Mouse (Mus musculus) gastrocnemius, postnatal 14 days (tissue): ENCODE measurements around the gene Pou3f1. TPM values are rescaled to one million over a fixed set of nuclear protein-coding genes. Genes with fewer than 3 reads are reported as not detected.
A peak's percentile ranks its signal among the peaks of the same experiment; 100 is the strongest.

Experiments
- DNase-seq: peaks from one replicate; pipeline ENCODE4 v3.0.0; 2021; ENCODE audit warnings: mixed read lengths
- intact Hi-C: fragments of 180-260 bp; cut with DNase I; formaldehyde crosslinking; loops from one replicate; pipeline ENCODE4 v1.15.1; 2025; ENCODE audit warnings: low total_unique reads
- total RNA-seq, 2 experiments: library from RNA; stranded (reverse); gene quantifications; 2 replicates each; pipeline ENCODE4 v1.2.3; 2021

Gene Pou3f1
- total RNA-seq, 2 experiments from 2014 or later: 1.3 to 2.2 TPM

DNA sequence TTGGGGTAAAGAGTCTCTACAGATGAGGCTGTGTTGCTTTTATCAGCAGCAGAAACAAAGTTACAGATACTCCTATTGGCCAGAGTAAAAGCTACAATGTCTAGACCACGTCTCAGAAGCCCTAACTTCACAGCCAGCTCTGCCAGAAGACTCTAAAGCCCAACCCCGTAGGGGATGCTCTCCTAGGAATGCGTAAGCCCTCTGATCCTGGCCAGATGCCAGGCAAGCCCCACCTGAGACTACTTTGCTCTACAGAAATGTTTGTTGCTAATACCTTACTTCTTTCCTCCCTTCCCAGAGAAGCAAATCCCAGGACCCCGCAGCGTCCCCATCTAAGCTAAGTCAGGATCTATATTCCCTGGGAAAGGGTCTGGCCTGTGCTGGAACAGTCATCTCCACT is 8.7 kb upstream of the Pou3f1 start:
- no peak for DNase-seq
- intact Hi-C loops: no loop called here

DNA sequence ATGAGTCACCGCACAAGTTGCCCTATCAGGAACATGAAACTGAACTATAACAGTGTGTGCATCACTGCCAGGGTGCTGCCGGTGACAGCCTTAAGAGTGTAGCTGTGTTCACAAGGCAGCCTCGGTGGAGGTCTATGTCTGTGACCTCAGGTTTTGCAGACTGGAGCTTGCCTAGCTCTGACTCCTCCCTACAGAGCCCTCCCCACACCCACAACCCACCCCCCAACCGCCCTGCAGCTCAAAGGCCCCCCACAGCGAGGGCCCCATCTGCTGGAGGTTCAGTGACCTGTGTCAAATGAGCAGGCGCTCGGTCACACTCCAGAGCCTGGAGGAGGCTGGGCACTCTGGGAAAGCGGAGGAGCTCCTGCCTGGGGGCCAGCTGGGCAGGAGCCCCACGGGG is 3.7 kb upstream of the Pou3f1 start:
- no peak for DNase-seq
- intact Hi-C loops: no loop called here

DNA sequence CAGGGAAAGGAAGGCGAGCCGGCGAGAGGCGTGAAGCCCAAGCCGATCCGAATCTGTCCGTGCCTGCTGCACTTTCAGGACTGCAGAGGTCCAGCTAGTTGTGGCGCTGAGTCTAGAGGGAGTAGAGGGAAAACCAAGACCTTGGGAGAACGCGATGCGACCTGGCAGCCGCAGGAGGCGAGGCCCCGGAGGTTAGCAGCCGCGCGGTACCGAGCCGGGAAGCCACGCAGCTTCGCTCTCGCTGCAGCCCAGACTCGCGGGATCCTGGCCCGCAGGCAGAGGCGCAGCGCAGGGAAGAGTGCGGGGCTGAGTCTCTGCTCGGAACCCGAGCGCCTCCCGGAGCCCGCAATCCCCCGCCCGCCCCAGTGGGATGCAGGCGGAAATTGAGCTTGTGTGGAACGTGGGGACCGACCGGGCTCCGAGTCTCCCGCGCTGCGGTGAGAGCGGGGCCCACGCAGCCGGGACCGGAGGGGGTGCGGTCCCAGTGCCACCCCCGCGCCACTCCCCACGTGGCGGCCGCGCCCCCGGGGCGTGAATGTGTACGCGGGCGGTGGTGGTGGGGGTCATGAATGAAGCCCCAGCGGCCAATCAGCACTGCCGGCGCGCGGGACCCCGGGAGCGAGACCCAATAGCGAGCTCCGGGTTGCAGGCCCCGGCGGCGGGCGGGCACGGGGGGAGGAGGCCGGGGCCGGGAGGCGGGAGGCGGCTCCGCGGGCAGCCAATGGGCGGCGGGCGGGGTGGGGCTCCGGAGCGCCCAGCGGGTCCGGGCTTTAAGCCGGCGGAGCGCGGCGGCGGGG is 445 bp downstream of the Pou3f1 start:
- DNase-seq: peak; percentile 85
- intact Hi-C loops: no loop called here

DNA sequence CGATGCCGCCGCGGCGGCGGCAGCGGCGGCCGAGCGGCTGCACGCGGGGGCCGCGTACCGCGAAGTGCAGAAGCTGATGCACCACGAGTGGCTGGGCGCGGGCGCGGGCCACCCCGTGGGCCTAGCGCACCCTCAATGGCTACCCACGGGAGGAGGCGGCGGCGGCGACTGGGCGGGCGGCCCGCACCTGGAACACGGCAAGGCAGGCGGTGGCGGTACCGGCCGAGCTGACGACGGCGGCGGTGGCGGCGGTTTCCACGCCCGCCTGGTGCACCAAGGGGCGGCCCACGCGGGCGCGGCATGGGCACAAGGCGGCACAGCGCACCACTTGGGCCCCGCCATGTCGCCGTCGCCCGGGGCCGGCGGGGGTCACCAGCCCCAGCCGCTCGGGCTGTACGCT is 1.2 kb downstream of the Pou3f1 start:
- peak; percentile 24 for DNase-seq
- intact Hi-C loops: no loop called here

DNA sequence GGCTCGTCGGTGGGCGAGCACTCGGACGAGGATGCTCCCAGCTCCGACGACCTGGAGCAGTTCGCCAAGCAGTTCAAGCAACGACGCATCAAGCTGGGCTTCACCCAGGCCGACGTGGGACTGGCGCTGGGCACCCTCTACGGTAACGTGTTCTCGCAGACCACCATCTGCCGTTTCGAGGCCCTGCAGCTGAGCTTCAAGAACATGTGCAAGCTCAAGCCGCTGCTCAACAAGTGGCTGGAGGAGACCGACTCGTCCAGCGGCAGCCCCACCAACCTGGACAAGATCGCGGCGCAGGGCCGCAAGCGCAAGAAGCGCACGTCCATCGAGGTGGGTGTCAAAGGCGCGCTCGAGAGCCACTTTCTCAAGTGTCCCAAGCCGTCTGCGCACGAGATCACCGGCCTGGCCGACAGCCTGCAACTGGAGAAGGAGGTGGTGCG is 1.8 kb downstream of the Pou3f1 start:
- intact Hi-C loops: no loop called here
- DNase-seq: no peak

DNA sequence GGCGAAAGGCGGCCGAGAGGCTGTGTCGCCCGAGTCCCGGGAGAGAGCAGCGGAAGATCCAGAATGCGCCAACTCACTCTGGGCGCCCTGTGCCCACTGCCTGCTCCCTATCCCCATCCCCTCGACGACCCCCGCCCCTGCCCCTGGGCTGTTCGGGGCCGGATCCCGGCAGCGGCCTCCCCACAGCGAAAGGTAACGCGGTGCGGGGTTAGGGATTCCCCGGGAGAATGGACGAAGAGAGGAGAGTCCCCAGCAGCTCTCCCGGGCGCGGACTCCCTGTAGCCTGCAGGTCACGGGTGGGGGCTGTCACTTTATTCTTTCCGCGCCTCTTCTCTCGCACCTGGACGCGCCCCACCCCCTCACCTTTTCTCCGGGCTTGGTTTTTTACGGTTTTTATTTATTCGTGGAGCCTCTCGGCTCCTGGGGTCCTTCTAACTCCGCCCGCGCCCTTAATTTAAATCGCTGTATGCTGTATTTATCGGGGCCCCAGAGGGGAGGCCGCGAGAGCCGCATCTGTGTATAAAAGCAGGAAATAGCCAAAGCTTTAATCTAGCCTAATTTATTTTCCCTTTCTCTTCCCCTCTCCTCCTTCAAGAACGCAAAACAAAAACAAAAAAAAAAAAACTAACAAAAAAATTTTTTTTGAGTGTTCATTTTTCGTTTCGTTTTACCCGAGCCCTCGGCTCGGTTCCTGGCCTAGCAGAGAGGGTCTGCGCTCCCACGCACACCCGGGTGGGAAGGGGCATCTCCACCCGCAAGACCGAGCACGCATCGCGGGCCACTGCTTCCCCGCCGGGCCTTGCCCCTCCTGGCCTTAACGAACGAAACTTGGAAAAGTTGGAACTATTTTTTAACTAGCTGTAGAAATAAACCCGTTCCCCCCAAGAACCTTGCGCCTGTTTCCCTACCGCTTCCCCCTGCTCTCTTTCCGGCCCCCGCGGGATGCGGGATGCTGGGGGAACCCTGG is 2.9 kb downstream of the Pou3f1 start:
- intact Hi-C loops: loop anchor here (10.0 kb wide), 1 partner anchor 705 kb away; no protein-coding TSS in a partner anchor
- no peak for DNase-seq

DNA sequence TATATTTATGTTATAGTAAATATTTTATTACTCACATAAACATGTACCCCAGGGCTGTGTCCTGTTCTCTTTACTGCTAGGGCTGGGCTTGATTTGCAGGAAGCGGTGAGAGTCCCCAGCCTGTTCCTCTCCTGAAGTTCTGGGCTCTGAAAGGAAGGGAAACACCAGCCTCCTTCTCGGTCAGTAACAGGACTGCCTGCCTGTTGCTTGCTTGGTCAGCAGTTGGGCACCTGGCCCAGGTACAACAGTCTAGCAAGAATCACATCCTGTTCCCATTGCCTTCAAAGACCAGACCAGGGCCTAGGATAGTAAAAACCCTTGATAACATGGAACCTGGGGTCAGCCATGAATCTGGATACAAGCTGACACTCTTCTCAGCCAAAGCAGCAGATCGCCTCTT is 4.0 kb downstream of the Pou3f1 start:
- DNase-seq: no peak
- intact Hi-C loops: loop anchor here (10.0 kb wide), 1 partner anchor 706 kb away; no protein-coding TSS in a partner anchor

DNA sequence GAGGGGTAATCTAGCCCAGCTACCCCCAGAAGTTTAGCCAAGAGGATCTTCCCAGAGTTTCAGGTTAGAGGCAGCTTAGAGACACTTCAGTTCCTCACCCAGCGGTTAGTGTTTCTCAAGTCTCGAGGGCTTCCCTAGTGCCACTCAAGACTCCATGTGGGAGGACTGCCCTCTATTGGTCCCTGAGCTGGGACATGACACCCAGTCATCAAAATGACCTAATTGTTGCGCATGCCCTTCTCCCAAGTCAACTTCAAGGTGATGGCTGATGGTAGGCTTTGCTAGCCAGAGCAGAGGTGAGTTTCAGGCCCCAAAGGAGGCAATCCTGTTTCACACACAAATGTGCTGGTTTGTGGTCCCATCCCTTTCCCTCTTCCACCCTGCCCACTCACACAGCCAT is 6.4 kb downstream of the Pou3f1 start:
- no peak for DNase-seq
- intact Hi-C loops: loop anchor here (10.0 kb wide), 1 partner anchor 708 kb away; no protein-coding TSS in a partner anchor

DNA sequence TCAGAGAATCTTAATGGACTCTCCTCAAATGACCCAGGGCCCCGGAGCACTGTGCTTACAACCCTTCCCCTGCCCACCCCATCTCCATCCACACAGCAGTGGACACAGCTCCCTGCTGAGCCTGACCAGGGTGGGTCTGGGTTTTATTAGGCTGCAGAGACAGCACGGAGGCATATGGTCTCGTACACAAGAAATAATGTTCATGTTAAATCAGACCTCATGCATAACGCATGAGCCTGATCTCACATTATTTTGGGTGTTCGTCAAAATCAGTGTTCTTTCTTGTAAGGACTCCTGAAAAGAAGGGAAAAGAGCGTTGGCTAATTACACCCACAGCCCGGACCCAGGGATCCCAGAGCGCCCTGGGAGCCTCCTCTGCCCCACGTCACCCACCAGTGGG is 7.6 kb downstream of the Pou3f1 start:
- intact Hi-C loops: loop anchor here (10.0 kb wide), 1 partner anchor 709 kb away; no protein-coding TSS in a partner anchor
- DNase-seq: no peak

DNA sequence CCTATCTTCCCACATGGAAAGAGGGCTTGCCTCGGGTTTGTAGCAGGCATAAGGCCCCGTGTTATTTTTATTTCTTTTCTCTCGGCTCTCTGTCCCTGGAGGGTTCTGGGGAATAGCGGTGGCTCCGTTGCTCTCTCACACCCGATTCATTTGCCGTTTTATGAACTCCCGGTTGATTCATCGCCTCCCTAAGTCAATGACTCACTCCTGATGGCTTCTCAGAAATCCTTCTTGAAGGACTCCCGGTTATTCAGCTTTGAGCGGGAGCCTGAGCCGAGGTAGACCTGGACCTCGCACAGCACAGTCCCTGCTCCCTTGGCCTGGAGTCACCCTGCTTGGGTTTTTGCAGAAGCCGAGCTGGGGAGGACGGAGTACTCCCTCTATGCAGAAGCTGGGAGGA is 8.0 kb downstream of the Pou3f1 start:
- intact Hi-C loops: loop anchor here (10.0 kb wide), 1 partner anchor 710 kb away; no protein-coding TSS in a partner anchor
- DNase-seq: no peak

DNA sequence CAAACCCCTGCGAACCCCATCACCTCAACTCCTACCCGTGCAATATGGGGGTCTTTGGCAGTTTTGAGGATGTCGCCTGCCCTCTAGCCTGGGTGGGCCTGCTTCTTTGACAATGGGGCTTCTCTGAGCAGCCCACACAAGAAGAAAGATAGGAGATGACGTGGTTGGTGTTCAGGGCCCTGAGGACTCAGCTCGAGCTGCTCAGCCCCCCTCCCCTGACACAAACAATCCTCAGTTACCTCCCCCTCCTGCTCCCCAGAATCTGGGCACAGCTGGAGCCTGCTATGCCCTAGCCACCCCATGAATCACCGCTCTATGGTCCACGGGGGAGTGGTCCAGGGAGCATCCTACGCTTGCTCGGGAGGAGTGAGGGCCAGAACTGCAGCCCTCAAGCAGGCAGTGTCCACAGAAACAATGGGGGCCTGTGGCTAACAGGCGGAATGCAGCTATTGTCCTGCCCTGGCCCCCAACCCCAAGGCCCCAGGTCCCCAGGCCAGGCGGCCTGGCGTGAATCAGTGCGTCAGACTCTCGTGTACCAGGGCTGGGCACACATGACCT is 10.9 kb downstream of the Pou3f1 start:
- DNase-seq: no peak
- intact Hi-C loops: loop anchor here (10.0 kb wide), 1 partner anchor 713 kb away; no protein-coding TSS in a partner anchor

DNA sequence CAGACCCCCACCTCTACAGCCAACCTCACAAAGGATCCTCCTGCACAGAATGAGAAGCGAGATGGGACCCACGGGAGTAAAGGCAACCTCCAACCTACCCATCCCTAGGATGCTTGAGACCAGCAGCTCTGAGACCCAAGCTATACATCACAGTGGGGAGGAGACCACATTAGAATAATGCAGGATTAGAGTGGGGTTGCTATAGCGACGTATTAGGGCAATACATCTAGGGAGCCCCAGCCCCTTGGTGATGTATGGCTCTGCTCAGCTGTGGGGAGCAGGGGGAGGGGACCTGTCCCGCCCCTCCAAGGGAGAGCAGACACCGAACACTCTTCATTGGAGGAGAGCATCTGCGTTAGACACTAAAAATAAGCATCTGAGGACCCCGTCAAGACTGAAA is 11.5 kb downstream of the Pou3f1 start:
- DNase-seq: no peak
- intact Hi-C loops: loop anchor here (10.0 kb wide), 1 partner anchor 713 kb away; no protein-coding TSS in a partner anchor

DNA sequence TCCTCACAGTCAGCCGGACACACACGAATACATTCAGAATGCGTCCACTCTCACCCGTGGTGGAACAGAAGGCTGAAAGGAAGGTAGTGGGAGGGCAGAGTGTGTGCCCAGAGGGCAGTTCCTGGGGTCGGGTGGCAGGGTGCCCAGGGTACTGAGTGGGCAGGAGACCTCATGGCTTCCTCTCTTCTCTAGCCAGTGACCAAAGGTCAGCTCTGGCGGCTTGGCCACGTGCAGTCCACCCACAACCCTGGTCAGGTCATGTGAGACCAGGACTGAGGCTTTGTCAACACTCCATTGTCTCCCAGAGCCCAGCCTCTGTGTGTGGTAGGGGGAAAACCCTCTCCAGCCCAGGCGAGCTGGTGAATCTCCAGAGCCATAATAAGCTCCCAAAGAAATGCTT is 13.6 kb downstream of the Pou3f1 start:
- no peak for DNase-seq
- intact Hi-C loops: loop anchor here (5.0 kb wide), 2 partner anchors 443 to 528 kb away; no protein-coding TSS in a partner anchor

DNA sequence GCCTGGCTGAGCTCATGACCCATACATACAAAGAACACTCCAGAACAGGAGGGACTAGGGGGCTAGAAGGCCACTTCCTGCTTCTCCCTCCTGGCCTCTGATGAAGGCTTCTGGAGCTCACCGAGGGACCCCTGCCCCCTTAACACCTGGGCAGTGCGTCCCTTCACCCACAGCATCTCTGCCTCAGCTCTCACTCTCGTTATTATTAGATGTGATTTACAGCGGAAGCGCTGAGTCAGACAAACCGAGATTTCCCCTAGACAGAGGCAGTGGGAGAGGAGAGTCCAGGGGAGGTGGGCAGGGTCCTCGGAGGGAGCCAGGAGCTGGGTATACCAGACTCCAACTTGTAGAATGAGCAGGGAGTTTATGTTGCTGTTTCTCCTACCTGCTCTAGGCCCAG is 15.0 kb downstream of the Pou3f1 start:
- intact Hi-C loops: loop anchor here (5.0 kb wide), 2 partner anchors 444 to 529 kb away; no protein-coding TSS in a partner anchor
- DNase-seq: no peak

DNA sequence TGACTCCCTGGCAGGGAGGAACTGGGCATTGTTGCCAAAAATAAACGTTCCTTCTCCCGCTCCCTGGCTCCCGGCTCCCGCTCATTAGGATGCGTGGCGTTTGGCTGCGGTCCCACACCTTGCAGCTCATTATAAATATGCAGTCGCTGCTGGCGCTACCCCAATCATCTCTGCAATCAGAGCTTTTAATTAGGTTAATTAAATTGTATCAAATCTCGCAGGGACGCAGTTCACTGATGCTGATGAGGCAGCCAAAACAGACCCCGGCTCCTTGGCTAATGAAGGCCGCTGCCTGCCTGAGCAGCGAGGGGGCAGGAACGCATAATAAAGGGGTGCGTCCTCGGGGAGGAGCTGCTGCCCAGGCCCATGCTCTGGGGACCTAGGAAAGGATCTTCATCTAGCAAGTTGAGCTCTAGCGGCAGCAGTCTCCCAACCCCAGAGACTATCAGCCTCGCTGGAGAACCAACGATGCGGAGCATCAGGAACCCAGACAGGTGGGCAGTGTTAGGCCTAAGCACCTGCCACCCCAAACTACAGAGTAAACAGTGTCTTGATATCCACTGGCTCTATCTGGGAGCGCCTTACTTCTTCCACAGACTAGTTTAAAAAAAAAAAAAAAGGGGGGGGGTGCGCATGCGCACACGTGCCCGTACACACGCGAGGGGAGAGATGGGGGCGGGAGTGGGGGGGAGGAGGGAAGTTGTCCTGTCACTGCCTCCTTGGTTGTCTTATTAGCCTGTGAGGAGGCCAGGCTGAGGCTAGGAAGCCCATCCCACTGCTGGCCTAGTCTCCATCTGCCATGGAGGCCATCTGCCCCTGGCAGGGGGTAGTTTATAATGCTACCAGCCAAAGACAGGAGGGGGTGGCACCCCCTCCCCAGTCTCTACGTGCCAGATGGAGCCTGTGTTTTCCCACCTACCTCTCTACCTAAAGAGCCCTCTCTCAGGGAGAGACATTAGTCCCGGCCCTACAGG is 16.0 kb downstream of the Pou3f1 start:
- DNase-seq: no peak
- intact Hi-C loops: loop anchor here (5.0 kb wide), 2 partner anchors 445 to 530 kb away; no protein-coding TSS in a partner anchor

DNA sequence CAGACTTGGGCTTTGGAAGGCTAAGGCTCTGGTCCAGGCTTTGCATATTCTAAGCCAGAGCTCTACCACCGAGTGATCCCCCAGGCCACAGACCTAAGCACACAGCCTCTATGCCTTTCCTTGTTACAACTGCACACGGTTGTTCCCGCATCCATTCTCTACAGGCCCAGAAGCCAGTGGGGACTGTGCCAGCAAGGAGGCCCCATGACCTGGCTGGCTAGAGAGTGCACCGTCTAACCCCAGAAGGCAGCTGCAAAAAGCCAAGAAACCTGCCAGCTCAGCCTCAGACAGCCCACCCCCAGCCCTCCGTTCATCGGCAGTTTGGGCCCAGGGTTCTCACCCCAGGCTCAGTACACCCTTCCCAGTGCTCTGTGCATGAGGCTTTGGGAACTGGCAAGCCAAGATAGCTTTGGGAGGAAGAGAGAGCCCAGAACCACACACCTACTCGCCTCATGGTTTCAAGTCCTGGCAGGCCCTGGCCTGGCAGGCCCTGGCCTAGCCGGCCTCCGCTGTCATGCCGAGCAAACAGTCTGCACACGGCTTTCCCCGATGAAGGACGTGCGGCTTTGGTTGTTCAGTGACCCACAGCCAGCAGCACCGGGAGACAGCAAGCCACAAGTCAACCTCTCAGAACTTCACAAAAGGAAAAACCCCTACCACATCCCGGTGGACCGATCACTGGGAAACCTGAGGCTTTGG is 17.9 kb downstream of the Pou3f1 start:
- no peak for DNase-seq
- intact Hi-C loops: loop anchor here (5.0 kb wide), 2 partner anchors 447 to 532 kb away; no protein-coding TSS in a partner anchor

DNA sequence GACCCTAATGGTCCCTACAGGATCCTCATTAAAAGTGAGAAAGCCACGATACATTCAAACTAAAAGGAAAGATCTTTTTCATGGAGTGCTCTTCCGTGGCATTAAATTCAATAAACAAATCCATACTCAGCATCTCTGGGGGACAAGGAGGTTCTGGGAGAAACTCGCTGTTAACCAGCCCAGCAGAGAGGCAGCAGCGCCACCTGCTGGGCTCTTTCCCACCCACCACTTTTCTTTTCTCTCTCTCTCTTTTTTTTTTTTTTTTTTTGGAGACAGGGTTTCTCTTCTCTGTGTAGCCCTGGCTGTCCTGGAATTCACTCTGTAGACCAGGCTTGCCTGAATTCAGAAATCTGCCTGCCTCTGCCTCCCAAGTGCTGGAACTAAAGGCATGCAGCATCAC is 18.4 kb downstream of the Pou3f1 start:
- intact Hi-C loops: no loop called here
- DNase-seq: peak; percentile 53

DNA sequence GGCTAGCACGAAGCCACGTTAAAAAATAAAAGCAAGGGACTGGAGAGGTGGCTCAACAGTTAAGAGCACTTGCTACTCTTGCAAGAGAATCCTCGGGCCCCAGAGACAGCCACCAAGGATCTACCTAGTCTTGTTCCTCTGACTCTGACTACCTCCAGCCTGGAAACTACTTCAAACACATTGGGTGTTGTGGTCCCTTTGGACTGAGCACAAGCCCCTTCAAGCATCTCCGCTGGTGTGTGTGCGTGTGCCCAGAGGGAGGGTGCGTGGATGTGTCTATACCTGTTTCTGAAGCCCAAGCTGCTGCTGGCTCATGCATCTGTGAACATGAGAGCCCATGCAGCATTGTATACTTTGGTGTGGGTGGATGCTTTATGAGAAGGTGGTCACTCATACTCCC is 19.4 kb downstream of the Pou3f1 start:
- no peak for DNase-seq
- intact Hi-C loops: no loop called here
